ENCODE assay signal across 19 mouse cellular contexts in genomic region chr12:32297431-32297830, GRCm38 (mm10).
A peak's percentile ranks its signal among the peaks of the same experiment; 100 is the strongest.
DNase-seq lines count a peak whose midpoint lies in the region; ATAC-seq and TF ChIP-seq lines count a peak whose summit lies in the region.
"Had no signal": no experiment of that assay in that cellular context is flagged by ENCODE, and none has a peak within 500 bp of the region (broad histone marks: within the 10 kb centered on the region; RNA-seq: fewer than 3 reads in every experiment).

No protein-coding gene starts in this region.

- H3K9me3 ChIP-seq in ES-E14 (ENCODE audit: control insufficient read depth, insufficient read depth, low read depth, low read length), result no peaks in the 10 kb centered on the region
- H3K9me3 ChIP-seq in liver, embryonic 12.5 days (replicated peaks), result no peaks in the 10 kb centered on the region
- H3K9me3 ChIP-seq: embryonic facial prominence, embryonic 10.5 days; embryonic facial prominence, embryonic 12.5 days; forebrain, embryonic 13.5 days; forebrain, embryonic 15.5 days had no signal

- no peak overlapping the region for H3K9ac ChIP-seq in ES-E14 (ENCODE audit: insufficient read depth, low read depth, low read length, poor library complexity, severe bottlenecking)
- H3K9ac ChIP-seq in liver, embryonic 12.5 days, result no peak overlapping the region
- H3K9ac ChIP-seq: embryonic facial prominence, embryonic 12.5 days; forebrain, embryonic 13.5 days; forebrain, embryonic 15.5 days; forebrain, postnatal 0 days had no signal

- H3K27ac ChIP-seq in ES-E14 (ENCODE audit: insufficient read depth, low read depth, low read length, poor library complexity, severe bottlenecking), result no peak overlapping the region
- no peak overlapping the region for H3K27ac ChIP-seq in liver, embryonic 12.5 days
- H3K27ac ChIP-seq: embryonic facial prominence, embryonic 10.5 days; embryonic facial prominence, embryonic 12.5 days; forebrain, embryonic 13.5 days; forebrain, embryonic 15.5 days had no signal

- H3K4me2 ChIP-seq in liver, embryonic 12.5 days, result no peak overlapping the region
- H3K4me2 ChIP-seq: embryonic facial prominence, embryonic 12.5 days; forebrain, embryonic 13.5 days; forebrain, embryonic 15.5 days had no signal

- ATAC-seq in liver, embryonic 12.5 days, result no peak
- ATAC-seq: forebrain, embryonic 13.5 days; forebrain, embryonic 15.5 days; forebrain, postnatal 0 days had no signal

- peak; percentile 52 for DNase-seq in ES-CJ7 (ENCODE audit: low read depth, low spot score)
- DNase-seq in ES-E14 (ENCODE audit: low read depth, low spot score), result peak; percentile 15
- DNase-seq in ZHBTc4 (ENCODE audit: low read depth, low spot score), result peak; percentile 69
- DNase-seq in gastrocnemius, postnatal 14 days, result no peak
- DNase-seq in lung, postnatal 36 days, result no peak
- DNase-seq: adrenal gland, adult 2 months; adrenal gland, postnatal 10 days; adrenal gland, postnatal 25 days; cerebellum, adult 11 months; cerebellum, adult 18-20 months; cerebellum, adult 9-10 months; cerebellum, postnatal 10 days; cerebellum, postnatal 25 days; forebrain, postnatal 0 days had no signal

- H3K36me3 ChIP-seq in ES-E14 (ENCODE audit: control insufficient read depth, insufficient read depth, low read length, poor library complexity, severe bottlenecking), result no peaks in the 10 kb centered on the region
- H3K36me3 ChIP-seq in liver, embryonic 12.5 days, result no peaks in the 10 kb centered on the region
- H3K36me3 ChIP-seq: embryonic facial prominence, embryonic 10.5 days; embryonic facial prominence, embryonic 12.5 days; forebrain, embryonic 15.5 days had no signal

- intact Hi-C loops in gastrocnemius, postnatal 14 days (cut with DNase I; ENCODE audit: low total_unique reads), result loop anchor here (10.0 kb wide), 1 partner anchor 87 kb away; no protein-coding TSS in a partner anchor

- WGBS in liver, embryonic 12.5 days (ENCODE audit: insufficient replicate concordance), result 86% methylated on average over 7 of the region's 7 CpGs

- no peak overlapping the region for H3K4me3 ChIP-seq in ES-E14 (ENCODE audit: insufficient read depth in 1 of 2, low read depth in 1 of 2, low read length in 2 of 2, poor library complexity in 1 of 2, severe bottlenecking in 1 of 2)
- no peak overlapping the region for H3K4me3 ChIP-seq in liver, embryonic 12.5 days
- H3K4me3 ChIP-seq: embryonic facial prominence, embryonic 10.5 days; embryonic facial prominence, embryonic 12.5 days; forebrain, embryonic 13.5 days; forebrain, embryonic 15.5 days had no signal

- in situ Hi-C loops in ES-E14 (cut with MboI; ENCODE audit: low sequenced_read_pairs in 2 of 2, unreplicated experiment in 2 of 2), result no loop called here

- H3K27me3 ChIP-seq in liver, embryonic 12.5 days (replicated peaks), result 0 out of 2 replicates have a peak, but pooled peaks cover 5% of the 10 kb centered on the region
- H3K27me3 ChIP-seq: embryonic facial prominence, embryonic 12.5 days; forebrain, embryonic 13.5 days; forebrain, embryonic 15.5 days had no signal

- 0 out of 4 replicates have a peak, but pooled peaks cover 0 to 2% of the 10 kb centered on the region in 2 experiments for H3K4me1 ChIP-seq in ES-E14 (ENCODE audit: control insufficient read depth in 2 of 2, insufficient read depth in 2 of 2, low read length in 2 of 2, poor library complexity in 1 of 2)
- H3K4me1 ChIP-seq in liver, embryonic 12.5 days, result peaks cover 19% of the 10 kb centered on the region
- H3K4me1 ChIP-seq: embryonic facial prominence, embryonic 10.5 days; embryonic facial prominence, embryonic 12.5 days; forebrain, embryonic 13.5 days; forebrain, embryonic 15.5 days had no signal

TF ChIP-seq in ES-E14, 5 proteins besides CTCF, POLR2A, EP300 and RAD21:
- TF ChIP-seq ZC3H11A (IDR thresholded peaks at IDR 0.05; ENCODE audit: borderline replicate concordance, low read depth, low read length) (no peak), ZNF384 (IDR thresholded peaks at IDR 0.05; ENCODE audit: low read depth, low read length) (no peak), CHD2 (IDR thresholded peaks at IDR 0.05; ENCODE audit: low read depth, low read length) (no peak), HCFC1 (IDR thresholded peaks at IDR 0.05; ENCODE audit: borderline replicate concordance, insufficient read depth, low read length) (no peak), MAFK (IDR thresholded peaks at IDR 0.05; ENCODE audit: insufficient read depth, low read depth, low read length) (no peak)

Comparison
In these comparisons a context has a peak if more than half of its experiments do, and no peak if none do; other contexts are left out.
1. DNase-seq: peak in ES-CJ7 (single experiment), ES-E14 (single experiment) and ZHBTc4 (single experiment); none in gastrocnemius, postnatal 14 days (single experiment) and lung, postnatal 36 days (single experiment).